Mouse (Mus musculus): ENCODE measurements around the gene Lpcat3. TPM values are rescaled to one million over a fixed set of nuclear protein-coding genes. Genes with fewer than 3 reads are reported as not detected.
A peak's percentile ranks its signal among the peaks of the same experiment; 100 is the strongest.
"Not testable (repeated sequence)": the region's sequence is repeated elsewhere in the genome, so short reads cannot be mapped to it uniquely, and the experiment has no call there.

Lpcat3 gene
- 91.9 and 110 TPM in 2 replicates for total RNA-seq (2021)
- long read RNA-seq, transcript Lpcat3-201 (13 exons, 2,281 nt) = major isoform, 159 of 177 reads
- long read RNA-seq, partial matches to known transcripts = 11 of 177 reads
- long read RNA-seq, other reads (novel, unspliced or antisense) = 7 of 177 reads

- peak; percentile 100 for DNase-seq
These were observed at the start of gene Lpcat3 for GRCm38 (mm10) chr6:124662477-124663423. TSS of gene Lpcat3 (plus strand) at chr6:124663027.

GRCm38 (mm10) chr6:124625612-124626011, 37.2 kb upstream of the Lpcat3 start:
- no peak for DNase-seq

GRCm38 (mm10) chr6:124626184-124626583, 36.6 kb upstream of the Lpcat3 start:
- not testable (repeated sequence) for DNase-seq

- DNase-seq = no peak
These were observed 32.1 kb upstream of the Lpcat3 start for GRCm38 (mm10) chr6:124630763-124631162.

GRCm38 (mm10) chr6:124635985-124636384, 26.8 kb upstream of the Lpcat3 start, which contains the start of gene C1s2:
TSS of gene C1s2 (minus strand) at chr6:124636085.
- DNase-seq = not testable (repeated sequence)

GRCm38 (mm10) chr6:124636858-124637460, 25.9 kb upstream of the Lpcat3 start:
- not testable (repeated sequence) for DNase-seq

GRCm38 (mm10) chr6:124640041-124640440, 22.8 kb upstream of the Lpcat3 start:
- DNase-seq = peak; percentile 22

- peak; percentile 77 for DNase-seq
These were observed 21.8 kb upstream of the Lpcat3 start for GRCm38 (mm10) chr6:124640997-124641396.

- DNase-seq = no peak
These were observed 16.4 kb upstream of the Lpcat3 start for GRCm38 (mm10) chr6:124646394-124646793.

- no peak for DNase-seq
These were observed 6.9 kb upstream of the Lpcat3 start for GRCm38 (mm10) chr6:124655893-124656292.

GRCm38 (mm10) chr6:124658067-124658466, 4.8 kb upstream of the Lpcat3 start:
- no peak for DNase-seq

GRCm38 (mm10) chr6:124661156-124661806, 1.5 kb upstream of the Lpcat3 start:
- no peak for DNase-seq

- DNase-seq = no peak
These were observed 832 bp upstream of the Lpcat3 start for GRCm38 (mm10) chr6:124661995-124662394.

GRCm38 (mm10) chr6:124663424-124663795, 583 bp downstream of the Lpcat3 start:
- DNase-seq = no peak

- no peak for DNase-seq
These were observed 1.4 kb downstream of the Lpcat3 start for GRCm38 (mm10) chr6:124664256-124664655.

- no peak for DNase-seq
These were observed 2.2 kb downstream of the Lpcat3 start for GRCm38 (mm10) chr6:124665011-124665410.

- DNase-seq = no peak
These were observed 6.5 kb downstream of the Lpcat3 start for GRCm38 (mm10) chr6:124669234-124669859.

GRCm38 (mm10) chr6:124670281-124670900, 7.6 kb downstream of the Lpcat3 start:
- no peak for DNase-seq

- no peak for DNase-seq
These were observed 9.3 kb downstream of the Lpcat3 start for GRCm38 (mm10) chr6:124672100-124672499.

- peak; percentile 34 for DNase-seq
These were observed 10.8 kb downstream of the Lpcat3 start for GRCm38 (mm10) chr6:124673619-124674018.

GRCm38 (mm10) chr6:124674591-124674990, 11.8 kb downstream of the Lpcat3 start:
- DNase-seq = no peak

GRCm38 (mm10) chr6:124676171-124676570, 13.3 kb downstream of the Lpcat3 start:
- no peak for DNase-seq
